Mouse (Mus musculus): ENCODE results near the gene Lrrc32.

DNA sequence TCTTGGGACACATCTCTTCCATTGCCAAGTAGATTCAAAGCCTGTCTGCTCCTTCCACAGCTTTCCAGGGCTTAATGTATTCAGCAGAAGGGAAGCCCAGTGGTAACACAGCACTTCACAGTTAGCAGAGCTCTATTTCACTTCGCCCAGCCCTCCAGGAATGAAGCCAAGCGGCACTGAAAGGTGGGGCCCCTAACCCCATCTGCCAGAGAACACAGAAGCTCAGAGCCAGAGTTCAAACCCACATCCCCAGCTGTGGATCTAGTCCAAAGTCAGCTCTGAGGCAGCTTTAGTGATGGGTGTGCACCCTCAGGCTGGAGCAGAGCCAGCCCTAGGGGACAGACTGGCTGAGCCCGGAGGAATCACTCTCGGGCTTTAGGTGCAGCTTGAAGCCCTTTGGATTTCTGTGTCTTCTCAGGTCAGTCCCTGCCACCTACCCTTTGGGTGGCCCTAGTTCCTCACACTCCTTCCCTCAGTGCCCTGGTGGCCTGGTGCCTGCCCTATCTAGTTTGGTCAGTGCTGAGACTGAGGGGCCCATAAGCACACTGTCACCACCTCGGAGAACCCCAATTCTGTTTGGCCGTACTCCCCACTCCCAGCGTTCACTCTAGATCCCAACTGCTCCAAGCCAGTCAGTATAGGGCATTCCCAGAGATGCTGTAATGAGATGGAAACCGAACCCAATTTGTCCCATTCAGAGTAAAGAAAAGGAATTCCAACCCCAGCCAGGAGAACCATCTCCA is 34.2 kb downstream of the Lrrc32 start:
- TF ChIP-seq CTCF (IDR thresholded peaks at IDR 0.05; ENCODE audit: insufficient read depth, low read depth, low read length), result no peak
- no peak for TF ChIP-seq POLR2A (IDR thresholded peaks at IDR 0.05; ENCODE audit: insufficient read depth, low read depth, low read length)
